Mouse (Mus musculus): ENCODE measurements around the gene Impdh1.
"Not testable (repeated sequence)": the region's sequence is repeated elsewhere in the genome, so short reads cannot be mapped to it uniquely, and the experiment has no call there.

Impdh1 gene

DNA sequence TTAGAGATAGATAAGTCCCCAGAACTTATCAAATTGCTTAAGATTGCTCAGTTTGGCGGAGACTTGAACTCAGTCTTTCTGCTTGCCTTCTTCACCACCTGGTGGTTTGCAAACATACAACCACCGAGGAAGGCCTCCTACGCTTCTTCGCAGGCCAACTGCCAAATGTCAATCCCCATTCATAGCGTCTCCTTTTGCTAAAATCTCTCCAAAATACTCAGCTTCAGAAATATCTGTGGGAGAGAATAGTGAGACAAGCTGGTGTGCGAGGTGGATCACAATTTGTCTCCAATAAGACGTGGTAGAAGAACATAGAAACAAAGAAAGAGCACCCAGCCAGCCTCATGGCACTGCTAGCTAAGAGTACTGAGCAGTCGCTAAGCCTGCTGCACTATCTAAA, 36.3 kb downstream of the Impdh1 start:
- DNase-seq (ENCODE audit: low read depth, low spot score): no peak

DNA sequence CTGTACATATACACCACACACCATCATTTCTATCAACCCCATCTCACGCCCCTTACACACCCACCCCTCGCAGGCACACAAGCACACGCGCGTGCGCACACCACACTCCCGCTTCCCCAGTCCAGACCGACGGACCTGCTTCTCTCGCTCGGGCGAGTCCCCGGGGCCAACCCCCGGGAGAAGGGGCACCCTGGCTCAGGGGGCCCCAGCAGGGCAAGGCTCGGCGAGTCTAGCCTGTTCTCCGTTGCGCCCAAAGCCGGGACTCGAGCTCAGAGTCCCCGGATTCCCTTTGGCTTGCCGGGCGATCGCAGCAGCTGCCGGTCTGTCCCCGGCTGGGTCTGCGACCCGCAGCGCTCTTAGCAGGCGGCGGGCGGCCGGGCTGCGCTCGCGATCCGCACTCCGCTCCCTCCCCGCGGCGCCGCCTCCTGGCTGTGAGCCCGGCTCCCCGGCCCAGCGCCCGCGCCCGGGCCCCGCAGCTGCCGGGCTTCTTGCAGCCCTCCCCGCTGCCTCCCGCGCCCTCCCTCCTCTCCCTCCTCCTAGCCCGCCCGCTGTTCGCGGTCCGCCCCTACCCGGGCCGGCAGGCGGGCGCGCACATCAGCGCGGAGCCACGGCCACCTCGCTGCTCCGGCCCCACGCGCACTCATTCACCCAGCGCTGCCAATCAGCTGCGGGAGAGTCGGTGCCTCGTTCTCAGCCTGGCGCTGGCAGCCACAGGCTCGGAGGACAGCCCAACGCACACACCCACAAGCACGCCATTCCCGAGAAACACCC, 37.1 kb downstream of the Impdh1 start, which contains the start of gene Prrt4:
Gene Prrt4, minus strand, starts transcription at position 697 of the 771 bp plus-strand sequence.
- no peak for DNase-seq (ENCODE audit: low read depth, low spot score)

DNA sequence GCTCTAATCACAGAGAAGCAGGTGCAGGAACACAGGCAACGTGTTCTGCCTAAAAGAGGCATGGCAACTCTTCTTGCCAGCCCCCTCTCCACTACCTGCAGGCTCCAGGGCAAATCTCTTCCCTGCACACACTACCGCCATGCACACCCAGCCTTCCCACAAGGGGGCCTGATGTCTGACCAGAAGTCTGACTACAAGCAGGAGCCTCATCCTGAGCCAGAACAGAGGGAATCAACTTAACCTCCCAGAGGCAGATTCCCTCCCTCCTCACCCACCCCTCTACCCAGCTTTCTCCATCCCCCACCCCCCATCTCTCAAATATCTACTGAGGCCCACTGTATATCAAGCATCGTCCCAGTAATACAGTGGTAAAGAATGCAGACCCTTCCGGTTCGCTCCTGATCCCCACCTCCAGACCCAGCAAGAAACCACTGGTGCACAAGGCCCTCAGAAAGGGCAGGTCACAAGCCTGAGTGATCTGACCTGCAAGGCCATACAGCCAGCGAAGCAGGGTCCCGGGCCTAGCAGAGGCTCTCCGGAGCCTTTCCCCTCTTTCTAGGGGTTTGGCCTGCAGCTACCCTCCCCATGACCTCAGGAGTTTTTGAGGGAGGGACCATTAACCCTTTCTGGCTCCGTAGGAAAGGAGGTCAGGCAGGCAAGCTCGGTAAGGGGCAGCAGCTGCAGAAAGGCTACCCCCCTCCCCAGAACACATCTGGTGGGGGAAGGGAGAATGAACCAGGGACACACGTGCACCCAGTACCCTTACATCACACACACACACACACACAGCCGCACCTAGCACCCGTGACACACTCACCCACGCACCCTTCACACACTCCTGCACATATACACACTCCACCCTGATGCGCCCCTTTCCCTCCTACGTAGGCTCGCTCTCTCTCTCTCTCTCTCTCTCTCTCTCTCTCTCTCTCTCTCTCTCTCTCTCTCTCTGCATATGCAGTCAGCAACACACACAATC, 38.0 kb downstream of the Impdh1 start:
- DNase-seq (ENCODE audit: low read depth, low spot score): no peak

DNA sequence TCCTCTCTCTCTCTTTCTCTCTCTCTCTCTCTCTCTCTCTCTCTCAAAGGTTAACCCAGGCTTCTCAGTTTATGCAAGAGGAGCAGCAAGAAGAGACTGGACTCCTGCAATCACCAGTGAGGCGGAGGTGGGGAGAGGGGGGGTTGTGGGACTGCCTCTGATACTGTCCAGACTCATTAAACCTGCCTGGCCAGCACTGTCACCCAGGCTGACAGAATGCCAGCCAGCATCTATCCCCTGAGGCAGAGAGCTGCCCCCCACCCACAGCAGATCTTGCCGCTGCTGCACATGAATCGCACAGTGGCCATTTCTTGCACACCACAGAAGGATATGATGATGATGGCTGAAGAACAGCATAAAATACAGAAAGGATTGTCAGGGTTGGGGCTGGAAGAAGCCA, 41.1 kb downstream of the Impdh1 start:
- DNase-seq (ENCODE audit: low read depth, low spot score): no peak

DNA sequence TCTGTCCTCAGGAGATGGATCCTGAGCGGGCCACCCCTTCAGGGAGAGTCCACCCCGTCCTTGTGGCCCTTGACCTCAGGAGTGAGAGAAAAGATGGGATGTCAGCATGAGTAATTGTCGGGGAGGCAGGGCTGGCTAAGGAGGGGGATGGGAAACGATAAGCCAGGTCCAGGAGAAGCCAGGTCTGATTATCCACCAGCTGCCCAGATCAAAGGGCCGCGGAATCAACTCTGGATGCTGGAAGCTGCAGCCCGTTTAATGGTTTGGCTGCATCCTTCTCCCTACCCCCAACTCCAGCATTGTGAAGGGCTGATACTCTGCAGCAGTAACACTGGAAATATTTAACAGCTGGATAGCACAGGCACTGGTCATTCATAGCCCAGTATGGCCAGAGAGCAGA, 41.8 kb downstream of the Impdh1 start:
- DNase-seq (ENCODE audit: low read depth, low spot score): no peak

DNA sequence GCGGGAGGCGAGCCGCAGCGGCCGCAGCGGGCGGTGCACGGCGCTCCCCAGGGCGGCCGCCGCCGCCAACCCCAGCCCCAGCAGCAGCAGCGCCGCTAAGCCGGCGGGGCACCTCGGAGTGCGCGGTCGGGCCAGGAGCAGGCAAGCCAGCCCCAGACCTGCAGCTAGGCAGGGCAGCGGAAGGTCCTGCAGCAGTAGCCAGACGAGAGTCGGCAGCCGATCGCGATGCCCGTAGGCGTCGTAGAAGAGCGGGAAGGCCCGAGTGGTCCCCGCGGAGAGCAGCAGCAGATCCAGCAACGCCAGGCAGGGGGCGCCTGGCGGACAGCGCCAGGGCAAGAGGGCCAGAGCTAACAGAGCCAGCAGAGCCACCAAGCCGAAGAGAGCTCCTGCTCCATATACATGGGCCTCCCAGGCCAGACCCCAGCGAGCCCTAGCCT, 45.2 kb downstream of the Impdh1 start:
- peak; percentile 93 for DNase-seq (ENCODE audit: low read depth, low spot score)

DNA sequence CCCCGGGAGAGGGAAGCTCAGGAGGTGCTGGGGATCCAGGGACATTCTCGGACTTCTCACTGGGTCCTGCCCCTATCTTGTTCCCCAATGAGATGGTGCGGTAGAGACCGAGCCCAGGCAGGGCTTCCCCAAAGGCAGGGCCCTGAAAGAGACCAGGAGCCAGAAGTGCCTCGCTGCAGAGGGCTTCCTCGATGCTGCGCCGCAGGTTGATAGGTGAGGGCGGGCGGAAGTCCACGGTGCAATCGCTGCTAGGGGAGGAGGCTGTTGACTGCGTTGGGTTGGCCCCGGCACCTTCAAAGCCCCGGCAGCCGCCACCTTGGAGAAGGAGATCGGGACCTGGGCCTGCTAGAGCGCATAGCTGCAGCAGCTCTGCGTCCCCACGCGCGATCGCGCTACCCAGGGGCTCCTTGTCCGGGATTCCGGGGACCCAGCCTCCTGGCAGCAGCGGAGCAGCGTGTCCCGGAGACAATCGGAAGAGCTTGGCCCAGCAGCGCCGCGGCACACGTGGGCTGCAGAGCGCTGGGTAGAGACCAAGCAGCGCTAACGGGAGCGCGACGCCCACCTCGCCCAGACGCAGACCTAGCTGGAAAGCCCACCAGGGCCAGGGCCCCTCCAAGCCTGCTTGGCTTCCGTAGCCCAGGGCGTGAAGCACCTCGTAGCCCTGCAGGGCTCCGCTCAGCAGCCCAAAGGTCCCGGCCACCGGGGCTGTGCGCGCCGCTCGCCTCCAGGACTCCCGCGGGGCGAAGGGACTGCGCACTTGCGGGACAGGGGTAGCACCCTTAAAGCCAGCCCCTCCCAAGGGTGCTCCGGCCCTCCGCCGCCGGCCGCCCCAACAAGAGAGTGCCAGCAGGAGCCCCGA, 45.9 kb downstream of the Impdh1 start:
- DNase-seq (ENCODE audit: low read depth, low spot score): no peak

DNA sequence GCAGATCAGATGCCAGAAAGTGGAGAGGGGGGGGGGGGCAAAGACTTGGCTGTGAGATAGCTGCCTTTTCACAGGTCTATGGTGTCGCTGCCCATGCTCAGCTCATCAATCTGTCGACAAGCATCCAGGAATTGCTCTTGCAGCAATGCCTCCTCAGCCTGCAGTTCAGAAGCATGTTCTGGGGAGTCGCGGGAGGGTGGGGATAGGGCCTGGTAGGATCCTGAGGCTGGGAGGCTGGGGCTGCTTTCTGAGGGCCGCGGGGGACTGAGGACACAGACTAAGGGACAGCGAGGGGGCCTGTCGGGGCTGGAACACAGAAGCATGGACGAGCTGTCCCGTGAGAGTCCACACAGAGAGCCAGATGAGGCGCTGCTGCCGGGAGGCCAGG, 46.5 kb downstream of the Impdh1 start:
- DNase-seq (ENCODE audit: low read depth, low spot score): no peak

DNA sequence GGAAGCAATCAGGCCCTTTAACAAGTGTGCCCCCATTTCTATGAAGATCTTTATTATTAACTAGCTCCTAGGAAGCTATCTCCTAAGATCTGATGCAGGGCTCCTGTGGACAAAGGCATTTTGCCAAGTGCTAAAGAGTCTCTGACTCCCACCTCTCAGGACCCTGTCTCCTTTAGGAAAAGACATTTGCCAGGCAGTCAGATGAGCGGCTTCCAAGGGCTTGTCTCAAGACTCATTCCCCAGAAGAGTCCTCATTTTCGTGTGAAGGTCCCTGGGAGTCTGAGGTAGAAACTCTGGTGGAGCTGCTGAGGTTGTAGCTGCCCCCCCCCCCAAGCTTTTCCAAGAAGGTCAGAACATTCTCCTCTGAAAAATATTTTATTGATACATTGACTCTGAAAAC, 47.3 kb downstream of the Impdh1 start:
- no peak for DNase-seq (ENCODE audit: low read depth, low spot score)

DNA sequence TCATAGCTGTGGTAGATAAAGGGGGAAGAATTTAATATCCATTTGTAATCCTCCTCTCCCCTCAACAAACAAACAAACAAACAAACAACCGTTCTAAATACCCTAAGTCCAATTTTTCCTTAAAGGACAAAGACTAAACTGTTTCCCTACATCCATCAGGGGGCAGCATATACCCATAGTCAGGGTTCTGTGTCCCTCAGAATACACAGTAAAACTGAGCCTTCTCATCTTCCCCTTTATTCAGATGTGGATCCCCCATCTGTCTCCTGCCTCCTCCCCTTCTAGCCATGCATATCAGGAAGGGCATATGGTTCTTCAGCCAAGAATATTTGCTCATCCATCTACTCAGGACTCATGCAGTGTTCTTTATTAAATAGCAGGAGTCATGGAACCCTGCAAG, 50.0 kb downstream of the Impdh1 start:
- no peak for DNase-seq (ENCODE audit: low read depth, low spot score)

DNA sequence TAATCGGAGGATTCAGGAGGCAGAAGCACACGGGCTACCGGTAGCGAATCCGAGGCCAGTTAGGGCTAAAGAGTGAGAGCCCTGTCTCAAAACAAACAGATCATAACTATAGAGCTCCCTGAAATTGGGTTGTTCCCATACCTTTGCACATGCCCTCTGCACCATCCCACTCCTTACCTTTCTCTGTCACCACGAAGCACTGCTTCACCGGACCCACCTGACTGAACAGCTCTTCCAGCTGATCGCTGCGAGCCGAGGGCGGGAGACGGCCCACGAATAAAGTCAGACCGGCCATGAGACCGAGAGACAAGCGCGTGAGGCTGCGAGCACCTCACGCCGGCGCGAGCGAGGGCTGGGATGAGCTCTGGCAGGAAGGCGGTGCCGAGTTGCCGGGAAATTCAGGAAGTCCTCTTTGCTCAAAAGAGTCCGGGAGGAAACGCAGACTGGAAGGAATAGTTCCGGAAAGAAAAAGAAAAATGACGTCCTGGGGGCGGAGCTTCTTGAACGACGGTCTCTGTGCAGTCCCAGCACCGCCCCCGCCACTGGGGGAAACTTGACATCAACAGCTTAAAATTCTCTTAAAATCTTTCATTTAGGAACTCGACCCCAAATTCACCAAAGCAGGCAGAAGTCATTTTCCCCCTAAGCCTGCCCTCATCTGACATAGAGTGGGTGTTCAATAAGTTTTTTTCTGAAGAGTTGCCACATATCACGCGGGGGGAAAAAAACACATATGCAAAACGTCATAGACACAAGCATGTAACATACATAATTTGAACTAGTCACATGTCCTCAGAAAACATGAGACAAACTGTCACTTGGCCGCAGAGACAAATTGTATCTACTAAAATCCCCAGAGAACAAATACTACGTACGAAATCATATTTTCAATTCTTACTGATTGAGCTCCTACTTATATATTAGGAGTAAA, 51.6 kb downstream of the Impdh1 start, which contains the start of gene Rbm28:
Gene Rbm28, minus strand, starts transcription at position 693 of the 931 bp plus-strand sequence.
- peak; percentile 94 for DNase-seq (ENCODE audit: low read depth, low spot score)

DNA sequence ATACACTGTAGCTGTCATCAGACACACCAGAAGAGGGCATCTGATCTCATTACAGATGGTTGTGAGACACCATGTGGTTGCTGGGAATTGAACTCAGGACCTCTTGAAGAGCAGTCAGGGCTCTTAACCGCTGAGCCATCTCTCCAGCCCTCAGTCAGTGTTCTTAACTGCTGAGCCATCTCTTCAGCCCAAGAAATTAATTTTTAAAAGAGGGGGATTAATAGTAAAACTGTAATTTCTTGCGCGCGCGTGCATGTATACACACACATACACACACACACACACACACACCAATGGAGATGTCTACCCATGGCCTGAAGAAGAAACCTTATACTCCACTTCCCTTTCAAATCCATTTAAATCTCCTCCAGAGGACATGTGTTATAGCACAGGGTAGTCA, 54.9 kb downstream of the Impdh1 start:
- not testable (repeated sequence) for DNase-seq (ENCODE audit: low read depth, low spot score)

DNA sequence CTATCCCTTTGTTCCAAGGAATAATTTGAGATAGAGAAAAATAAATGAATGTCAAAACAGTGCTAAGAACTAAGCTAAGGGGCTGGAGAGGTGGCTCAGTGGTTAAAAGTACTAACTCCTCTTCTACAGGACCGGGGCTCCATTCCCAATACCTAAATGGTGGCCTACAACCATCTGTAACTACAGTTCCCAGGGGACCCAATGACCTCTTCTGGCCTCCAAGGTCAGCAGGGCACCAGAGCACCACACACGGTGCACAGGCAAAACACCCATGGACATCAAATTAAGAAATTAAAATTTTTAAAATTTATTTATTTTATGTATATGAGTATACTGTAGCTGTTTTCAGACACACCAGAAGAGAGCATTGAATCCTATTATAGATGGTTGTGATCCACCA, 55.4 kb downstream of the Impdh1 start:
- DNase-seq (ENCODE audit: low read depth, low spot score): no peak

DNA sequence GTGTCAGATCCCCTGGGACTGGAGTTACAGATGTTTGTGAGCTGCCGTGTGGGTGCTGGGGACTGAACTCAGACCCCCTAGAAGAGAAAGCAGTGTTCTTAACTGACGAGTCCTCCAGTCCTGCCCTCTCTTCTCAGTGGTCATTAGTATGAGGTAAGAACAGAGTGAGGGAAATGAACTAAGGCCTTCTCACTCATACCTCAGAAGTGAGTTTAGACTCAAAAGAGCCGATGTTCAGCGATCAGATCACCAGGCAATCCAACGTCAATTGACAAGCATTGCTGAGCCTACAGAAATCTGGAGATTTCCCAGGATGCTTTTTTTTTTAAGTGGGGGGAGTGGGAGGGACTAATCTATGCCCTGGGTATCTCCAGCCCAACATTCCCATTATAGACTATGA, 59.8 kb downstream of the Impdh1 start:
- DNase-seq (ENCODE audit: low read depth, low spot score): no peak

Measured in forelimb bud, embryonic 11.5 days (tissue).